Mouse (Mus musculus) heart, adult 2 months (tissue): Measurements from ENCODE around the gene Slc25a26.

Experiments
- CTCF ChIP-seq: fragments of 200-600 bp; IDR thresholded peaks from 2 replicates; pipeline ENCODE4 v1.8.1; 2022; ENCODE audit warnings: antibody characterized with exemption, mild to moderate bottlenecking, moderate library complexity
- EP300 ChIP-seq: fragments of 200-500 bp; IDR thresholded peaks from 2 replicates; pipeline ENCODE4 v1.6.1; 2011; ENCODE audit warnings: low read depth, low read length, control low read depth; ENCODE audit not compliant: insufficient read depth
- POLR2A ChIP-seq: fragments of 200-500 bp; IDR thresholded peaks from 2 replicates; pipeline ENCODE4 v1.6.1; 2011; ENCODE audit warnings: mild to moderate bottlenecking, low read depth, low read length, control low read depth; ENCODE audit not compliant: insufficient read depth

- TF ChIP-seq POLR2A, result no peak
- no peak for TF ChIP-seq CTCF
- no peak for TF ChIP-seq EP300
Observed at GRCm38 (mm10) chr6:94631051-94631778, 131.1 kb downstream of the Slc25a26 start.
